Mouse (Mus musculus) kidney, embryonic 16.5 days (tissue): ENCODE measurements at regions not wholly inside any gene's neighbourhood (a gene's known extent, or its start where the extent isn't known, plus 50 kb on each side); places are given as distances from the start of the nearest gene placed in this dataset.

ENCODE experiments used
- ATAC-seq: fragments of 200-750 bp; cut with Nextera tagmentation; 2 replicates; pipeline ENCODE4 v1.8.0; 2017; ENCODE audit warnings: moderate TSS enrichment; ENCODE audit not compliant: low FRiP score, low TSS enrichment
- H3K27ac ChIP-seq: fragments of 300-500 bp; sonication (generic); 2 replicates; pipeline ENCODE4 v1.5.1; 2014; ENCODE audit warnings: low read length
- H3K27me3 ChIP-seq: fragments of 300-500 bp; sonication (generic); 2 replicates; pipeline ENCODE4 v1.6.1; 2014; ENCODE audit warnings: low read length, control low read depth, mixed read lengths; ENCODE audit not compliant: insufficient read depth
- H3K36me3 ChIP-seq: fragments of 300-500 bp; sonication (generic); 2 replicates; pipeline ENCODE4 v1.6.1; 2014; ENCODE audit warnings: low read length, control low read depth, mixed read lengths; ENCODE audit not compliant: insufficient read depth
- H3K4me1 ChIP-seq: fragments of 300-500 bp; sonication (generic); 2 replicates; pipeline ENCODE4 v1.6.1; 2014; ENCODE audit warnings: low read length, control low read depth, mixed read lengths; ENCODE audit not compliant: insufficient read depth
- H3K4me2 ChIP-seq: fragments of 300-500 bp; sonication (generic); replicated peaks from 2 replicates; pipeline ENCODE4 v1.6.1; 2014; ENCODE audit warnings: low read depth, low read length
- H3K4me3 ChIP-seq: fragments of 300-500 bp; sonication (generic); 2 replicates; pipeline ENCODE4 v1.5.1; 2014; ENCODE audit warnings: mild to moderate bottlenecking, low read length
- H3K9ac ChIP-seq: fragments of 300-500 bp; sonication (generic); replicated peaks from 2 replicates; pipeline ENCODE4 v1.6.1; 2014; ENCODE audit warnings: low read length
- H3K9me3 ChIP-seq: fragments of 300-500 bp; sonication (generic); 2 replicates; pipeline ENCODE4 v1.6.1; 2016; ENCODE audit warnings: low read length, control low read depth
- WGBS: fragments of 180-500 bp; shearing (Covaris S2); extraction: QIAGEN DNeasy Blood & Tissue Kit; methylation state at CpG from one replicate; pipeline ENCODE4 v1.1.7; 2014; 5-methylcytosine and 5-hydroxymethylcytosine counted together

DNA sequence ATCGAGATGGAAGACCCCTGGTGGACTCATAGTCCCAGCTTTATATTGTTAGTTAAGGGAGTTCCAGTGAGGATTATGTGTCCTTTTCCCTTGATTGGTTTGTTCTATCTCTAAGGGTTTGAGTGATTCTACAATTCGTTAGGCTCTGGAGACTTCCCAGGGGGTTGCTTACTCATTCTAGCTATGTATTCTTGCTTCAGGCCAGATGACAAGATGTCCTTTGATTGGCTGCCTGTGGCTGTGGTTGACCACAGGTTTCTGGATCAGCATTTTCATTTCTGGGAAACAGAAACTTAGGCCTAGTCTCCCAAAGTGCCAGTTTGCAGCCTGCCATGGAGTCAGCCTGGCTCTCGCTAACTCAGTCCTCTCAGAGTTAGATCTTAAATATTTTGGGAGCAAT, 119.3 kb upstream of the H2al1n start:
- H3K4me2 ChIP-seq = no peak overlapping the region
- H3K4me3 ChIP-seq = no peak overlapping the region
- H3K27me3 ChIP-seq = no peaks in the 10 kb centered on the region
- H3K9ac ChIP-seq = no peak overlapping the region
- H3K4me1 ChIP-seq = no peaks in the 10 kb centered on the region
- no peak overlapping the region for H3K27ac ChIP-seq
- 82% methylated on average over 3 of the region's 3 CpGs for WGBS
- H3K36me3 ChIP-seq = no peaks in the 10 kb centered on the region
- H3K9me3 ChIP-seq = no peaks in the 10 kb centered on the region
- ATAC-seq = no peak

DNA sequence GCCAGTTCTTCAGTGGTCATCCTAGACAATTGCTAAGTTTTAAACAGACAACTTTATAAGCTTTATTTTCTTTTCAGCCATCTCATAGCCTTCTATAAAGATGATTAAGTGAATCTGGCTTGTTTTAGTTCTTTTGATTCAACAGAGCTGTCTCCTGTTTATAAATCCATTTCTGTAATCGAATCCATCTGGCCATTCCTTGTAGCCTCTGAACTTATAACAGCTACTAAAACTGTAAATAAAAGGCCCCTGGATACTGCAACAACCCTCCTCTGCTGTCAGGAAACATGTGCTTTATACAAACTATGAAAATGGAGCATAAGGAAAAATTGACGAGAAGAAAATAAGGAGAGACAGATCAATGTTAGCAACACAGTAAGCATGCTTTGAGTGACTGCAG, 77.4 kb upstream of the H2al1n start:
- Histone ChIP-seq H3K4me3 (no peak overlapping the region), H3K27ac (no peak overlapping the region), H3K4me2 (no peak overlapping the region), H3K9me3 (no peaks in the 10 kb centered on the region), H3K36me3 (no peaks in the 10 kb centered on the region), H3K9ac (no peak overlapping the region), H3K4me1 (no peaks in the 10 kb centered on the region), H3K27me3 (no peaks in the 10 kb centered on the region)
- WGBS = 65% methylated on average over 2 of the region's 2 CpGs
- peak; percentile 63; the same call in 1 of the 2 replicates for ATAC-seq

DNA sequence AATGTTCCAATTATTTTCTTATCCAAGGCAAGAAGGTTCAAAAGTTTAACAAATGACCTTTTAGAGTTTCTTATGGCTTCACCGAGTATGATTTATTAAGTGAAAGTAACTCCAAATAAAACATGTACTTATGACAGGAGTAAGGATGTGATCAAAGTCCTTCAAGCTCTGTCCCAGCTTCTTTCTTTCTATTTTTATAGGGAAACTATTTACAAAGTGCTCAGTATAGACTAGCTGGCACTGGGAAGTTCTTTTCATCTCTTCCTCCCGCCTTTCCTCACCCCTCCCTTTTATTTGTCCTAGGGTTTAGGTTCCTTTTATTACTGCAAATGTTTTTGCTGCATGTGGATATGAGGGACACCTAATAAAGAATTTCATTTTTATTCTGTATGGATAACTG, 76.3 kb upstream of the H2al1n start:
- Histone ChIP-seq H3K4me1 (no peaks in the 10 kb centered on the region), H3K4me2 (no peak overlapping the region), H3K27ac (no peak overlapping the region), H3K27me3 (no peaks in the 10 kb centered on the region), H3K9ac (no peak overlapping the region), H3K9me3 (no peaks in the 10 kb centered on the region), H3K36me3 (no peaks in the 10 kb centered on the region), H3K4me3 (no peak overlapping the region)
- no peak for ATAC-seq
- 61% methylated on average over 2 of the region's 2 CpGs for WGBS

DNA sequence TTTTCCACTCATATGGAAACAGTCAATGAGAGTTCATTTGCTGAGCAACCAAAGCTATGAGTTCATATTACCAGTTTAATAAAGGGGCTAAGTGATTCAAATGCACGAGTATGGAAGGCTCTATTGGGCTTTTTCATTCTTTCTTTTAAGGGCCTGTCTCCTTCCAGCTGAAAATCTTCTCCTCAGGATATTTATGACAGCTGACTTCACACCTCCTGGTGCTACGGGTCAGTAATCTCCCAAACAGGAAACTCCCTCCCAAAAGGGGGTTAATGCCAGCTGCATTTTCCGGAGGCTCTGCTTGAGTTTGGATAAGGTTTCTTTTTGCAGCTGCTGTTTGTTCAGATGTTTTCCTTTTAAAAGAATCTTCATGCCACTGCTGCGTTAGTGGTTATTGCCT, 72.5 kb upstream of the H2al1n start:
- Histone ChIP-seq H3K9me3 (no peaks in the 10 kb centered on the region), H3K4me2 (no peak overlapping the region), H3K27ac (no peak overlapping the region), H3K4me1 (no peaks in the 10 kb centered on the region), H3K27me3 (no peaks in the 10 kb centered on the region), H3K9ac (no peak overlapping the region), H3K36me3 (no peaks in the 10 kb centered on the region), H3K4me3 (no peak overlapping the region)
- ATAC-seq = no peak
- WGBS = 31% methylated on average over 4 of the region's 4 CpGs
